Mouse (Mus musculus) MEL (cell line): ENCODE data around the gene Zfp462. TPM values are rescaled to one million over a fixed set of nuclear protein-coding genes. Genes with fewer than 3 reads are reported as not detected.

Source experiments
- DNase-seq: peaks from one replicate; pipeline ENCODE4 v3.0.0; 2011; ENCODE audit warnings: low read depth, low spot score
- H3K27ac ChIP-seq: 2 replicates; pipeline ENCODE4 v1.5.1; 2012; ENCODE audit warnings: low read depth, mild to moderate bottlenecking, control low read depth, low read length, moderate library complexity; ENCODE audit not compliant: control insufficient read depth
- H3K27me3 ChIP-seq, 2 experiments: fragments of 150-350 bp in 1 of 2; sonication (generic) in 1 of 2; 2 replicates each; pipeline ENCODE4 v1.6.1; 2012; ENCODE audit warnings: low read length in 2 of 2, mild to moderate bottlenecking in 2 of 2, improper control_type of control experiment in 1 of 2, moderate library complexity in 1 of 2; ENCODE audit not compliant: insufficient read depth in 2 of 2, control insufficient read depth in 1 of 2
- H3K36me3 ChIP-seq, 2 experiments: 2 replicates each; pipeline ENCODE4 v1.6.1; 2012 to 2014; ENCODE audit warnings: low read length in 2 of 2, improper control_type of control experiment in 1 of 2, inconsistent platforms in 1 of 2, mild to moderate bottlenecking in 1 of 2; ENCODE audit not compliant: insufficient read depth in 2 of 2, control insufficient read depth in 1 of 2
- H3K4me1 ChIP-seq, 2 experiments: fragments of 150-350 bp in 1 of 2; sonication (generic) in 1 of 2; 2 replicates each; pipeline ENCODE4 v1.6.1; 2012; ENCODE audit warnings: low read length in 2 of 2, improper control_type of control experiment in 1 of 2, mild to moderate bottlenecking in 1 of 2; ENCODE audit not compliant: insufficient read depth in 2 of 2, control insufficient read depth in 1 of 2
- H3K4me3 ChIP-seq, 2 experiments: fragments of 150-350 bp in 1 of 2; sonication (generic) in 1 of 2; 2 replicates each; pipeline ENCODE4 v1.5.1; 2012; ENCODE audit warnings: low read depth in 2 of 2, low read length in 2 of 2, mild to moderate bottlenecking in 2 of 2, moderate library complexity in 2 of 2, control low read depth in 1 of 2, improper control_type of control experiment in 1 of 2; ENCODE audit not compliant: control insufficient read depth in 1 of 2, insufficient read depth in 1 of 2
- H3K79me2 ChIP-seq: 2 replicates; pipeline ENCODE4 v1.6.1; 2012; ENCODE audit warnings: mild to moderate bottlenecking, low read length, moderate library complexity; ENCODE audit not compliant: control insufficient read depth, poor library complexity, insufficient read depth
- H3K9ac ChIP-seq: 2 replicates; pipeline ENCODE4 v1.6.1; 2012; ENCODE audit warnings: low read depth, mild to moderate bottlenecking, control low read depth, low read length, moderate library complexity; ENCODE audit not compliant: control insufficient read depth, poor library complexity, severe bottlenecking
- H3K9me3 ChIP-seq: fragments of 150-350 bp; sonication (generic); replicated peaks from 2 replicates; pipeline ENCODE4 v1.6.1; 2012; ENCODE audit warnings: mild to moderate bottlenecking, low read length, improper control_type of control experiment, moderate library complexity; ENCODE audit not compliant: insufficient read depth
- BHLHE40 ChIP-seq: IDR thresholded peaks from 2 replicates; pipeline ENCODE4 v1.6.1; 2012; ENCODE audit warnings: low read depth, mild to moderate bottlenecking, inconsistent platforms, low read length, improper control_type of control experiment, borderline replicate concordance
- CHD2 ChIP-seq: IDR thresholded peaks from 2 replicates; pipeline ENCODE4 v1.6.1; 2011; ENCODE audit warnings: low read length, improper control_type of control experiment
- CTCF ChIP-seq, 3 experiments: IDR thresholded peaks in 2 of 3; conservative IDR thresholded peaks in 1 of 3; 2 replicates each; pipeline ENCODE4 v1.5.1; 2011 to 2012; ENCODE audit warnings: low read length in 3 of 3, low read depth in 2 of 3, mild to moderate bottlenecking in 2 of 3, improper control_type of control experiment in 1 of 3, inconsistent platforms in 1 of 3, mixed read lengths in 1 of 3, moderate library complexity in 1 of 3; ENCODE audit not compliant: control insufficient read depth in 1 of 3, insufficient read depth in 1 of 3, poor library complexity in 1 of 3, severe bottlenecking in 1 of 3
- ELF1 ChIP-seq: IDR thresholded peaks from 2 replicates; pipeline ENCODE4 v1.6.1; 2014; ENCODE audit warnings: low read depth, mild to moderate bottlenecking, inconsistent platforms, low read length, improper control_type of control experiment, moderate library complexity
- EP300 ChIP-seq, 2 experiments: IDR thresholded peaks; 2 replicates each; pipeline ENCODE4 v1.6.1; 2011; ENCODE audit warnings: improper control_type of control experiment in 2 of 2, low read length in 2 of 2, low read depth in 1 of 2, mild to moderate bottlenecking in 1 of 2
- GABPA ChIP-seq: IDR thresholded peaks from 2 replicates; pipeline ENCODE4 v1.6.1; 2012; ENCODE audit warnings: low read depth, mild to moderate bottlenecking, inconsistent platforms, low read length, improper control_type of control experiment, moderate library complexity
- GATA1 ChIP-seq: IDR thresholded peaks from 2 replicates; pipeline ENCODE4 v1.6.1; 2011; ENCODE audit warnings: low read depth, low read length, improper control_type of control experiment
- HCFC1 ChIP-seq: IDR thresholded peaks from 2 replicates; pipeline ENCODE4 v1.6.1; 2012; ENCODE audit warnings: low read depth, mild to moderate bottlenecking, inconsistent platforms, low read length, improper control_type of control experiment, moderate library complexity
- MAFK ChIP-seq: IDR thresholded peaks from 2 replicates; pipeline ENCODE4 v1.6.1; 2011; ENCODE audit warnings: low read depth, mild to moderate bottlenecking, low read length, improper control_type of control experiment, borderline replicate concordance
- MEF2A ChIP-seq: IDR thresholded peaks from 2 replicates; pipeline ENCODE4 v1.6.1; 2014; ENCODE audit warnings: low read depth, mild to moderate bottlenecking, inconsistent platforms, low read length, improper control_type of control experiment; ENCODE audit not compliant: poor library complexity, insufficient replicate concordance, severe bottlenecking; ENCODE audit errors: extremely low read depth
- MXI1 ChIP-seq: IDR thresholded peaks from 2 replicates; pipeline ENCODE4 v1.6.1; 2011; ENCODE audit warnings: mild to moderate bottlenecking, low read depth, low read length, improper control_type of control experiment
- MYB ChIP-seq: IDR thresholded peaks from 2 replicates; pipeline ENCODE4 v1.6.1; 2011; ENCODE audit warnings: mild to moderate bottlenecking, low read depth, low read length, improper control_type of control experiment
- MYC ChIP-seq: IDR thresholded peaks from 2 replicates; pipeline ENCODE4 v1.6.1; 2011; ENCODE audit warnings: low read depth, mild to moderate bottlenecking, low read length, improper control_type of control experiment, moderate library complexity
- NRF1 ChIP-seq: IDR thresholded peaks from 2 replicates; pipeline ENCODE4 v1.6.1; 2014; ENCODE audit warnings: low read depth, mild to moderate bottlenecking, inconsistent platforms, low read length, improper control_type of control experiment, moderate library complexity; ENCODE audit not compliant: poor library complexity, insufficient read depth, severe bottlenecking
- POLR2AphosphoS5 ChIP-seq: IDR thresholded peaks from 2 replicates; pipeline ENCODE4 v1.6.1; 2012; ENCODE audit warnings: low read depth, borderline replicate concordance, mild to moderate bottlenecking, inconsistent platforms, low read length, moderate library complexity, mixed read lengths
- SIN3A ChIP-seq: IDR thresholded peaks from 2 replicates; pipeline ENCODE4 v1.6.1; 2012; ENCODE audit warnings: low read length, improper control_type of control experiment, inconsistent platforms
- SMC3 ChIP-seq: IDR thresholded peaks from 2 replicates; pipeline ENCODE4 v1.6.1; 2011; ENCODE audit warnings: low read depth, low read length, improper control_type of control experiment
- TAL1 ChIP-seq: IDR thresholded peaks from 2 replicates; pipeline ENCODE4 v1.6.1; 2012; ENCODE audit warnings: mild to moderate bottlenecking, inconsistent platforms, low read length, moderate library complexity, mixed read lengths
- TCF12 ChIP-seq: IDR thresholded peaks from 2 replicates; pipeline ENCODE4 v1.6.1; 2014; ENCODE audit warnings: low read depth, mild to moderate bottlenecking, inconsistent platforms, low read length, improper control_type of control experiment, moderate library complexity
- UBTF ChIP-seq: IDR thresholded peaks from 2 replicates; pipeline ENCODE4 v1.6.1; 2012; ENCODE audit warnings: low read depth, mild to moderate bottlenecking, inconsistent platforms, low read length, improper control_type of control experiment, moderate library complexity, borderline replicate concordance; ENCODE audit not compliant: insufficient read depth
- USF1 ChIP-seq: IDR thresholded peaks from 2 replicates; pipeline ENCODE4 v1.6.1; 2014; ENCODE audit warnings: low read depth, mild to moderate bottlenecking, inconsistent platforms, low read length, improper control_type of control experiment, moderate library complexity
- ZC3H11A ChIP-seq: IDR thresholded peaks from 2 replicates; pipeline ENCODE4 v1.6.1; 2012; ENCODE audit warnings: low read depth, mild to moderate bottlenecking, inconsistent platforms, low read length, improper control_type of control experiment
- ZKSCAN1 ChIP-seq: IDR thresholded peaks from 2 replicates; pipeline ENCODE4 v1.6.1; 2012; ENCODE audit warnings: low read depth, mild to moderate bottlenecking, inconsistent platforms, low read length, improper control_type of control experiment, moderate library complexity
- ZNF384 ChIP-seq: IDR thresholded peaks from 2 replicates; pipeline ENCODE4 v1.6.1; 2012; ENCODE audit warnings: low read depth, mild to moderate bottlenecking, inconsistent platforms, low read length, improper control_type of control experiment
- polyA plus RNA-seq, 2 experiments: library from polyadenylated mRNA; stranded (reverse) in 1 of 2; unstranded in 1 of 2; fragments of >175 nt in 1 of 2; fragments of >200 nt in 1 of 2; gene quantifications; 2 replicates each; pipeline versions ENCODE4 v1.2.1 to v1.2.4; 2012; ENCODE audit warnings: low replicate concordance in 2 of 2, low read depth in 1 of 2; ENCODE audit not compliant: insufficient read length in 2 of 2, insufficient read depth in 1 of 2, missing spikeins in 1 of 2
- total RNA-seq: library from RNA; depleted of rRNA; stranded (reverse); fragments of 300-350 nt; gene quantifications from 2 replicates; pipeline ENCODE4 v1.2.3, GENCODE M21; 2012

Gene Zfp462
- total and polyA plus RNA-seq, 3 experiments: not detected

DNA sequence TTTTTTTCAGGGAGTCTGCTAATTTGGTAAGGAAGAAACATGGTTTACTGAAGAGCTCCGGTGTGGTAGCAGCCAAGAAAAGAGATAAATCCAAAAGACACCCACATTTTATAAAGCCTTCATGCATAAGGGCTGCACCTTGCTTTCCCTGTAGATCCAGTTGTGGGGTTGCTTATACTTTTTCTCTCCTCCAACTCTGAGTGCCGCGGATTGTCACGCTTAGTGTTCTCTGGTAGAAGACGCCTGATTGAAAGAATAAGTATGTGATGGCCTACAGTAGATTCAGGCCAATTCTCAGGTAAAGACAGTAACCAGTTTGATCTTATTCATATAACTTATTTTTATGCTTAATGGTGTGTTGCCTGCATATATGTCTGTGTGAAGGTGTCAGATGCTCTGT, 54.7 kb downstream of the Zfp462 start:
- Histone ChIP-seq H3K27ac (no peak overlapping the region), H3K4me1 (no peaks in the 10 kb centered on the region), H3K4me3 (no peak overlapping the region), H3K36me3 (no peaks in the 10 kb centered on the region), H3K9me3 (no peaks in the 10 kb centered on the region), H3K79me2 (no peaks in the 10 kb centered on the region), H3K9ac (no peak overlapping the region), H3K27me3 (no peaks in the 10 kb centered on the region)
- DNase-seq: no peak
- TF ChIP-seq MAFK: no peak
- no peak for TF ChIP-seq ELF1
- TF ChIP-seq MYC: no peak
- TF ChIP-seq POLR2AphosphoS5: no peak
- no peak for TF ChIP-seq ZNF384
- TF ChIP-seq UBTF: no peak
- no peak for TF ChIP-seq SMC3
- no peak for TF ChIP-seq GABPA
- TF ChIP-seq MXI1: no peak
- TF ChIP-seq HCFC1: no peak
- no peak for TF ChIP-seq ZKSCAN1
- no peak for TF ChIP-seq TAL1
- no peak for TF ChIP-seq MYB
- TF ChIP-seq EP300 (IDR thresholded peaks at IDR 0.05; ENCODE audit: low read depth in 1 of 2, low read length in 2 of 2): no peak
- TF ChIP-seq, all 39 proteins: peak for 0

DNA sequence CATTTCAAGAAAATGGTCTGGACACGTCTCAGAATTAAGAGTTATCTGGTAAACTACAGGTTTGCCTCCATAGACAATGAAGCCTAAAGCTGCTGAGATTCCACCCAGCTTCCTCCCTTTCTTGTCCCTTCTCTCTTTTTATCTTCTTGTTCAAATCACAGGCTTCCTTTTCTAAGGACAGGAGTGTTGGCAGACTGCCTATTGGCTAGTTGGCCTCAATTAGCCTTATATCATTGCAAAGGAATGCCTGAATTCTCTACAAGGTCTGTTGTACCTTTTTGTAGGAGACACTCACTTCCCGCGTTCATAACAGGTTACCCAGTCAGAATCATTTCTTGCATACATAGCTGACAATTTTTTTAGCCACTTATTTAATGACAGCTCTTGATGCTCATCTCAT, 56.5 kb downstream of the Zfp462 start:
- Histone ChIP-seq H3K4me1 (no peaks in the 10 kb centered on the region), H3K4me3 (no peak overlapping the region), H3K27me3 (no peaks in the 10 kb centered on the region), H3K36me3 (no peaks in the 10 kb centered on the region), H3K27ac (no peak overlapping the region), H3K9ac (no peak overlapping the region), H3K79me2 (no peaks in the 10 kb centered on the region), H3K9me3 (no peaks in the 10 kb centered on the region)
- no peak for DNase-seq
- TF ChIP-seq MYB (no peak), MAFK (no peak), MXI1 (no peak), TCF12 (no peak), BHLHE40 (no peak), CTCF (IDR thresholded peaks at IDR 0.05 in 2 of 3, conservative IDR thresholded peaks at IDR 0.05 in 1 of 3; ENCODE audit: control insufficient read depth in 1 of 3, insufficient read depth in 1 of 3, low read depth in 2 of 3, low read length in 3 of 3, poor library complexity in 1 of 3, severe bottlenecking in 1 of 3) (no peak), SMC3 (no peak), TAL1 (no peak), NRF1 (no peak), CHD2 (no peak), ZC3H11A (no peak), MEF2A (no peak), USF1 (no peak), ZKSCAN1 (no peak), GATA1 (no peak), SIN3A (no peak), MYC (no peak)
